Mouse (Mus musculus): ENCODE results near the gene Gm13124.

GRCm38 (mm10) chr4:144613407-144613806, 48.5 kb upstream of the Gm13124 start, which contains the start of gene Aadacl4:
- TF ChIP-seq CTCF (IDR thresholded peaks at IDR 0.05; ENCODE audit: low read depth) (no peak), EP300 (optimal IDR thresholded peaks at IDR 0.05) (no peak)
